Mouse (Mus musculus) fibroblast of lung, adult 2 months (primary cell): Measurements from ENCODE around the gene Map2k6.

Experiments used
- DNase-seq: peaks from one replicate; pipeline ENCODE4 v3.0.0-alpha.2; 2011; ENCODE audit warnings: low read depth

The Map2k6 gene

DNA sequence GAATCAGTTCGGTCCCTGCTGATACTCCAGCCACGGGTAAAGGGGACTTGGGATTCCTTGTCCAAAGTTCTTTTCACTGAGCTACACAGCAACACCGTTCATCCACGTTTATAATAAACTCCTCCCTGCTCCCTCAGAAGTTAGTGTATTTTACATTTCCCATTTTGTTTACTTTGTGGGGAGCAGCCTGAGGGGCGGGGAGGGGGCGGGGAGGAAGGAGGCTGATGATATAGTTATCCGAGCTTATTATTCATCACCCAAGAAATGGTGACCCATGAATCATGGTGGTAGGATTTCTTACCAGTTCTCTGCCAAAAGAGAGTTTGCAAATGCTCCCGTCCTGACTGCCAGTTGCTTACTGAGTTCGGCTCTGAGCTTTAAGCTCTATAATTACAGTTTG lies 6.7 kb downstream of the Map2k6 start:
- DNase-seq = no peak

DNA sequence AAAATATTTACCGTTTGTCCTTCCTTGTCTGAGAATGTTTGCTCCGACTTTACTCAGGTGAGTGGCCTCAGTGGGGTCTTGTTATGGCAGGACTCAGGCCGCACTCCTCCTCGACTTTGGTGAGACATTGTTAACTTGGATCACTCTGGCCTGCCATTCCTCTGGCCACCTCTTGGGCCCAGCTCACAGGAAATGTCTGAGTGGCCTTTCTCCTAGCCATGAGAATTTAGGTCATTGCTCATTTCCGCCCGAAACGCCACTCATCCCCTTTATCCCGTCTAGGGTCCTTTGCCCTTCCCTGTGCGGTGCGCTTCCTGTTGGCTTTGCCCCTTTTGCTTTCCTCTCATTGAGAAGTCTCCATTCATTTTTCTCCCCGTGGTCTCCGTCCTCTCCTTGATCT lies 10.2 kb downstream of the Map2k6 start:
- DNase-seq = no peak

DNA sequence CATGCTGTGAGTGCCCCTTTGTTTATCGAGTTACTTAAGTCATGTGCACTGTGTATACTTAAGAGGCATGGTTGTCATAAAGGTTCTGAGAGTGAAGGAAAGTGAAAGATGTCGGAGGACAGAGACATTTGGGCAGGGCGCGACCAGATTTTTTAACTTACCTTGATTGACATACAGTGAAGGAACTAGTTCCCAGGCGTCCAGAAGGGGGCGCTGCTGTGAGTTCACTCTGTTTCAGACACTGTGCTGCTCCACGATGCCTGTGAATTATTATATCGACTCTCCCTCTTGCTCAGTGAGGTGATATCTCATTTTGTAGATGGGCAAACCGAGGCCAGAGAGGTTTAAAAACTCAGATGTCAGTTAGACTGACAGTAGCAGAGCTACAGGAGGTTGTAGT lies 10.9 kb downstream of the Map2k6 start:
- DNase-seq = no peak

DNA sequence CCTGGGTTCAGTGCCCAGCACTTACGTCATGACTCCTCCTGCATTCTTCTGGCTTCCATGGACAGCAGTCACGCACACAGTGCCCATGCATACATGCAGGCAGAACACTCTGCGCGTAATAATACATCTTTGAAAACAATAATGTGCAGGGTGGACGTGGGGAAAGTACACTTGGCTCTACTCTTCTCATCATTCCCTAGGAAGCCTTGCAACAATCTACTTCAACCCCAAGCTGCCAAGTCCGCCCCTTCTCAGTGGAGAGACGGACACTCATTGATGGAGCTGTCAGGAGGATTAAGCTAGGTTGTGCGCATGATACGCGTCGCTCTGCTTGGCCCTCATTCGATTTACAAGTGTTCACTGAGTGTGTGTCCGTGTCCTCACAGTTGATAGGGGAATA lies 12.7 kb downstream of the Map2k6 start:
- DNase-seq = no peak

DNA sequence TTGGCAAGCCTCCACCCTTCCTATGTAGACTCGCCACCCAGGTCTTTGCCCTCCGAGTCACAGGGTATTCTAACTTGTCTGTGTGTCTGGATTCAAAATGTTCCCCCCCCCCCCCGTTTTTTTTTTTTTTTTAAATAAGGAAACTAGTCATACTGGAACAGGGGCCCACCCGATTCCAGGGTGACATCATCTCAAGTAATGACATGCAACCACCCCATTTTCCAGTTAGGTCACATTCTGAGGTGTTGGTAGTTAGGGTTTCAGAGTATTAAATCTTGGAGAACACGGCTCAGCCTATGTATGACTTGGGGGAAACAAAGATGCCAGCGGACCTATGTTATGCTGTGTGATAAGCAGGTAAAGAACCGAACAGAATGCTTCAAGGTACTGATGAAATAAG lies 15.3 kb downstream of the Map2k6 start:
- DNase-seq = no peak

DNA sequence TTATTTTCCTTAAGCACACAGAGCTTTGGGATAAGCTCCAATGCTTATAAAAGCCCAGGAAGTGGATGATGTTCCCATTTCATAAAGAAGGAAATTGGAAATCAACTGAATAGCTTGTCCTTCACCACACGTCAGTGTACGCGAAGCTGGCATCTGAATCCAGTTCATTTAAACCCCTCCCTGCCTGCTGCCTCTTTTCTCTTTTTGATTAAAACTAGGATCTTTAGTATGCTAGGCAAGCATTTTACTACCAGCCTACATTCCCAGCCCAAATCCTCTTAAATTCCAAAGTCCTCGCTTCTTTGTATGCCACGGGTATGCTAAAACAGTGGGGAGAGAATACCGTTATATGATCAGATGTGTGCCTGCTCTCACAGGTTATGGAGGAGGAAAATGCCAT lies 17.8 kb downstream of the Map2k6 start:
- no peak for DNase-seq

DNA sequence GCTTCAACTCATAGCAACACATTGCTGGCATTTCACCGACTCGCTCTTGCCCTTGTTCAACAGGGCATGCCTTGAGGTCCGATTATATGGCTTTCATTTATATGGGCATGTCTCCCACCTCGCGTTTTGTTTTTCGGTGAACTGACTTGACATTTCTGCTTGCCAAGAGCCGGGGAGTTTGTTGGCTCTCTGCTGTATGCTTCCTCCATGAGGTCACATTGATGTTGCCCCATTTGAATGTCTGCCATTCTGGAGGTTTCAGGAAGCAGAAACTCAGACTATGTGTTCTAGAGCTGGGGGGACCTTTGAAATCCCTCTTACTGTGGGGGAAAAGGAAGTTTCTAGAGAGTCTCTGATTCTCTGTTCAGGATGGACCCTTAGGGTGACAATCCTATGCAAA lies 21.5 kb downstream of the Map2k6 start:
- DNase-seq = peak; percentile 43

DNA sequence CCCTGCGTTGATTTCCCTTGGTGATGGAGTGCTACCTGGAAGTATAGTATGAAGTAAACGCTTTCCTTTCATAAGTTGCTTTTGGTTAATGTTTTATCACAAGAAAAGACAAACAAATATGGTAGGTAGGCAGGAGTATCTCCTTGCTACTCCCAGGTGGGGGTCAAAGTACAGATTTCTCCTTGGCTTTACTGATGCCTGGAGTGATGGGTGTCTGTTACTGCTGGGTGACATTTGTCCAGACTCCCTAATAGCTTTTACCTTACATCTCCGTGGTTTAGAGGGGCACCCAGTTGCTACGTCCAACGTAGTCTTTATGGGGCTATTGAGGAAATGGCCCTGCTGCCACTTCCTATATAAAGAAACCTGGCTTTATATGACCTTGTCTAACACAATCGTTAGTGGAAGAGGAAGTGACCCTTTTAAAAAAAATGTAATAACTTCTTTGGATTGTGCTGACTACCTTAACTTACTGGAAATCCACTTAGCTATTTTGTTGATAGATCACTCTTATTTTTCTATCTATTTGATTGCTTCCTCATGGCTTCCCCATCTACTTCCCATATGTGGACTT lies 27.7 kb downstream of the Map2k6 start:
- no peak for DNase-seq

DNA sequence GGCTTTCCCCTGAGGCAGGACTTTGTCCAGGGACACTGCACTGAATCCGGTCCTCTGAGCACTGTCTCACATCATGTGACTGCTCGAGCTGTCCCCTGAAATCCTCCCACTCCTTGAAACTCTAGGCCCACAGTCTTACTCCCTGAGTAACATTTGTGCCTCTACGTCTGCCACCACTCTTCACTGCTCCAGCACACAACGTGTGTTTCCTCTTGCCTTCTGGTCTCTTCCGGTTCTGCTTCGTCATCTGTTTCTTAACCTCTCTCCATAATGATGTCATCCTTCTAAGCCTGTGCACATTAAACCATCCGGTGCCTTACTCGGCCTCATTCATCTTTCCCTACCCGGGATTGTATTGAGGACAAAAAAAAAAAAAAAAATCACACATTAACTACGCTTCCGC lies 28.2 kb downstream of the Map2k6 start:
- DNase-seq = no peak

DNA sequence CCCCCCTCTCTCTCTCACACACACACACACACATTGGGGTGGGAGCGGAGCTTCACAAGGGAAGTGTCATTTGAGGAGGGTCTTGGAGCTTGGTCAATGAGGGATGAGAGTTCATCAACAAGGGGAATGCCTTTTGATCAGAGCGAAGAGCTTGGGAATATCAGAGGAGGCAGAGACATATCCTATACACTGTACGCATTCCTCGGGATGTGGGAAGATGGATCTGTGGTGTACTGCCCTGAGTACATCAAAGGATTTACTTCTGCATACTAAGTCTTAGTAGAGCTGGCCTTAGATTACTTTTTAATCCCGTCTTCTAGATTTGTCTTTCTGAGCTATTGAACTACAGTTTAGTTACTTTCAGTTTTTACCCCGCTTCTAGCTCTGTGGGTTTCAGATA lies 30.1 kb downstream of the Map2k6 start:
- no peak for DNase-seq

DNA sequence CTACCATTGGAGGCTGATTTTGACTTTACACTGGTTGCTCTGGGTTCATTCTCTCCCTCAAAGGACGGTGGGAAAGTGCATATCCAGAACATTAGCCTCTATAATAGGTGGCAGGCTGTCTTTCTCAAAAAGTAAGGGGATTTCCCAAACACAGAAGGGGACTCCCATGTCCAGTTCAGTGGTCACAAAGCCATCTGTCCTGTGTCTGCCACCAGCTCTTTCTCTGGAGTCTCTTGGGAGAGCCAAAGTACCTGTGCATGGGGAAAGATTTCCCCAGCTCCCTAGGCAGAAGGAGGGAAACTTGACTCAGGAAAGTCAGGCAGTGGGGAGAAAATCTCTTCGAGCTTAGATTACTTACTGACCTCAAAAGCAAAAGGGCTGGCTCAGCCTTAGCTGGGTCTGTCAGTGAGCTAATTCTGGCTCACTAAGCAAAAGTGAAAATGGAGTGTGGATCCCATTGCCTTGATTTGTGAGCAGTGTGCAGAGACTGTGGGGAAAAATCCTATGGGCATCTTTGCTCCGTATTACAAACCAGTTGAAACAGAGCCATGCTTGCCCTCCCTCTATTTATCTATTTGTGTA lies 31.0 kb downstream of the Map2k6 start:
- no peak for DNase-seq

DNA sequence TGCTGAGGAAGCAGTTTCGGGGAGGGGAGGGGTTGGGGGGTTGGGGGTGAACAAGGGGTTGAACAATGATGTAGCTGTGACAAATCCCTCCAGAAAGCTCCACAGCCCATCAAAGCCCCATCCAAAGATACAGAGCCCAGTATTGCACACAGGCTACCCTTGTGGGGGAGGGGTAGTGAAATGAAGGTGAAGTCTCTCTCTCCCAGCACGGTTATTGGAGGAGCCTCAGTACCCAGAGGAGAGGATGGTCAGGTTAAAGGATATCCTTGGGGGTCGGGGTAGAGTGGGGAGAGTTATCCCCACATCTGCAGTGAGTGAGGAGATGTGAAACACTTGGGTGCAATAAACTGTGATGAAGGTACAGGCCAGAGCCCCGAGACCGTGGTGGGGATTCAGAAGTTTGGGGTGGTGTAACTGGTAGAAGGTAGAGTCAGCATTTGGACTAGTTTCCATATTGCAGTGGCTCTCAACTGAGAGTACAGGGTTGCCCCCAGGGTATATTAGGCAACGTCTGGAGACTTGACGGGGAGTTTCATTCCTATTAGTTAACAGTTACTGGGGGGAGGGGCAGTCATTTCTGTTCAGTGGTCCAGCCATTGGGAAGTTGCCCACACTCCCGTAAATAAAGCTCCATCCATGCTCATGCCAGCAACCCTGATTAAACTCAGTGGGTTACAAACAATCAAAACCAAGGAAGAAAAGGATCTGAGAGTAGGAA lies 37.1 kb downstream of the Map2k6 start:
- DNase-seq = no peak

DNA sequence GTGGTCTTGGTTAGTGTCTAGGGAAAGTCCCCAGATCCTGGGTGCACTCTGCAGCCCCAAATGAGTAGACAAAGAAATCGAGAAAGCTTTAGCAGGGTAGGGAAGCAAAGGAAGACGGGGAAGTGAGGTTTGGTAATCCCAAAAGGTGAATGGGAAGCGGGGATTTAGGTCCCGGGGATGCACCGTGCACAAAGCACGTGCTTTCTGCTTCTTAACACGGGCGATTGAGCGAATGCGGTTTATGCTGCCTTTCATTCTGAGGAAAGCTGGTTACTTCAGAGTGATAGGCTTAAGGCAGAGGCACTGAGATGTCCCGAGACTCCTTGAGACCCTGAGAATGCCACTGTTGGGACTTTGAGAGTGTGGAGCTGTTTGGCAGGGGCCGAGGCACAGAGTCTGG lies 38.1 kb downstream of the Map2k6 start:
- no peak for DNase-seq

DNA sequence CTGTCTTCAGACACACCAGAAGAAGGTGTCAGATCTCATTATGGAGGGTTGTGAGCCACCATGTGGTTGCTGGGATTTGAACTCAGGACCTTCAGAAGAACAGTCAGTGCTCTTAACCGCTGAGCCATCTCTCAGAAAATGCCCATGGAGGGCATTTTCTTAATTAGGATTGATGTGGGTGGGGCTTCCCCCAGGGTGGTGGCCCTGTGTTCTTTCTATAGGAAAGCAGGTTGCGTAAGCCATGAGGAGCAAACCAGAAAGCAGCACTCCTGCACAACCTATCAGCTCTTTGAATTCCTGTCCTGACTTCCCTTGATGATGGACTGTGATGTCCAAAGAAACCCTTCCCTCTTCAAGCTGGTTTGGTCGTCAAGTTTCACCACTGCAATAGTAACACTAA lies 39.2 kb downstream of the Map2k6 start:
- no peak for DNase-seq

DNA sequence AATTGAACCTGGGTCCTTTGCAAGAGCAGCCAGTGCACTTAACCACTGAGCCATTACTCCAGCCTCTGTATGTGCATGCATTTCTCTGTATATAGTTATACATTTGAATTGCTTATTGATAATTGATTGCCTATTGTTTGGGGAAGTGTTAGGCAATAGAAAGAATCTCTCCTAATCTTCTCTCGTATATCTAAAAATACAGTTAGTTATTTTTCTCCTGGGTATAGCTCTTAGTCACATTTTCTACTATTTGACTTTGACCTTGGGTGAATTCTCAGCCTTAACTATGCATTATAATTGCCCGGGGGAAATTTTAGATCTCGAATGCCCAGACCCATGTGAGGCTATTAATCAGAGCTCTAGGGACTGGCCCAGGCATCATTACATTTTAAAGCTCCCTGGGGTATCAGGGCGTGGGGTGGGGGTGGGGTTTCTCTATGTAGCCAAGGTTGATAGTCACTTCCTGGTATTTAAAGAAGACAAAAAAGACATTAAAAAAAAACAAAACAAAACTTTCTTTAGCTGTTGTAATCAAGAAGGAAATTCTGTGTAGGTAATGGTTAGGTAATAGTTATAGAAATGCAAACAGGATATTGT lies 39.9 kb downstream of the Map2k6 start:
- DNase-seq = no peak

DNA sequence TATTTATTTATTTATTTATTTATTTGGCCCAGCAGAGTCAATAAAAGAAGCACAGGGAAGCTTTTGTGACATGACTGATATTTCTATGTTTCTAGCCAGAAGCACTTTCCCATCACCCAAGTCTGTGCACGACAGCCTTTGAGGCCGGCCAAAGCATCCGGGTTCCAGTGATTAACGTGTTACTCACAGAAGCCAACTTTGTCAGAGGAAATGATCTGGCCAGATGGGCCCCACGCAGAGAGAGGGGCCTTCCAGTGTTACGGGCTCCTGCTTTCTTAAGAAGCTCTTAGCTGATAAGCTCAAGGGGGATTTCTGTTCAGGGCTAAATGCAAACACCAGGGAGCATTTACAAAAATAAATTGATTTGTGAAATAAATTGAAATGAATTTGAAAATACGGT lies 40.4 kb downstream of the Map2k6 start:
- DNase-seq = no peak

DNA sequence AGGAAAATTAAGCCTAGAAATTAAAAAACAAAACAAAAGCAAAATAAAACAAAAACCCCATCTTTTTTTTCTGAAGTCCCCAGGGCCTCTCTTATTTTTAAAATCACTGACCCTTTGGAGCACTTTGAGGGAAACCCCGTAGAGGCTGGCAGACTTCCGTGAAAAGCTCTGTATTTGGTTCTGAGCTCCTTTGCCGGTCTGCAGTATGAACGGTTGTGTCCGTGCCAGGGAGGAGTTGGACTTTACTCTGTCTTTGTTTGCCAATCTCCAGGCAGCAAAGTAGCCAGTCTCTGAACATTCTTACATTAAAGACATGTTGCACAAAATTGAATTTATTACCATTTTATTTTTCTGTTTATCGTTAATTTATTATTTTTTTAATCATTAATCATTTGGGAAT lies 45.7 kb downstream of the Map2k6 start:
- no peak for DNase-seq

DNA sequence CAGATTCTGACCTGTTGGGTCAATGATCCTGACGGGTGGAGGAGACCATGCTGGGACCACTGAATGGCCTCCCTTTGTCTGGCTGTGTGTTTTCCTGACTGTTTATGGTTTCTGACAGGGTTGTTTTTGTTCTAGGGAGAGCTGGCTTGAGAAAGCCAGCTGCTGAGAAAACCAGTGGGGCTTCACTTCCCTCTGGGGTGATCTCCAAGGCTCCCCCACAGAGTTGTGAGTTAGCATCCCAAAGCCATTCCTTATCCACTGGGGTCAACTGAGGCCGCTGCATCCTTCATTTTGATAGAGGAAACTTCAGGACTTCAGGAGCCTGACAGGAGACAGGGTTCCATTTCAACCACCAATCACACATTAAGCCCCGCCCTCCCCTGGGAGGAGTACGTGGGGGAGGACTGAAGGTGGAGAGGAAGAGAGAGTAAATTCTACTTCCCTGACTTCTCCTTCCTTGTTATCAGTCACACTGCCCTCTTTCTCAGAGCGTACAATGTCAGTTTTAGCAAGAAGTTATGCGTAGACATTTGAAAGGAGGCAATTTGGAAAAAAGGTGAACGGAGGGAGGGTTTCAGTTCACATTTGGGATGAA lies 49.3 kb downstream of the Map2k6 start:
- no peak for DNase-seq

DNA sequence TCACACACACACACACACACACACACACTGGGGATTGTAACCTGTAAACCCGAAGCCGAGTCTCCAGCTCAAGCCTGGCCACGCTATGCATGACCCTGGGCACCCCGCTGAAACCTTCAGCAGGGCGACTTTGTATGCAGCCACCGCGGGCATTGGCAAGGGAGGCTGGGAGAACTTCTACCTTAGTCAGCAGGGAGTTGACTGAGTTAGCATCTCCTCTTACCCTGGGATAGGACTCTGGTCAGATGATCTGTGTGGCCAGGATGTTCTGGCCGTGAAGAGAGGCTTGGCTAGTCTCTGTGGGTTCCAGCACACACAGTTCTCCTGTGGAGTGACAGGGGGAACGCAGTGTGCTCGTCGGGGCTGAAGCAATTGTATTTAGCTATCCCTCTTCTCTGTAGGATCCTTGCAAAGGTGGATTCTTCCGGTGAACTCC lies 49.8 kb downstream of the Map2k6 start:
- DNase-seq = no peak

DNA sequence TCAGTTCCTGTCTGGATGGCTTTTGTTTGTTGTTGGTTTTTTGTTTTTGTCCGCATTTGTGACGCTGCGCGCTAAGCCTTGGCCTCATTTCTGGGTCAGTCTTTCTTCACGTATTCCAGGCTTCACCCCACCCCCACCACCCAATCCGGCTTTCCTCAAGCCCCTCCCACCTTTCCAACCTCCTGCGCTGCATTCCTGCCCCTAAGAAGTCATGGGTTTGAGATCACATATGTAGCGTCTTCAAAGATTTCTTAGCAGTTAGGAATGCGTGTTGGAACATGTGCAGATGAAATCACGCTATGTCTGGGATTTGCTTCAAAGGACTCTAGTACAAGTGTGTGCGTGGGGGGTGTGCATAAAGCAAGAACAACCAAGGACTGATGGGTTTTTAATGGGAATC lies 50.3 kb downstream of the Map2k6 start:
- no peak for DNase-seq

DNA sequence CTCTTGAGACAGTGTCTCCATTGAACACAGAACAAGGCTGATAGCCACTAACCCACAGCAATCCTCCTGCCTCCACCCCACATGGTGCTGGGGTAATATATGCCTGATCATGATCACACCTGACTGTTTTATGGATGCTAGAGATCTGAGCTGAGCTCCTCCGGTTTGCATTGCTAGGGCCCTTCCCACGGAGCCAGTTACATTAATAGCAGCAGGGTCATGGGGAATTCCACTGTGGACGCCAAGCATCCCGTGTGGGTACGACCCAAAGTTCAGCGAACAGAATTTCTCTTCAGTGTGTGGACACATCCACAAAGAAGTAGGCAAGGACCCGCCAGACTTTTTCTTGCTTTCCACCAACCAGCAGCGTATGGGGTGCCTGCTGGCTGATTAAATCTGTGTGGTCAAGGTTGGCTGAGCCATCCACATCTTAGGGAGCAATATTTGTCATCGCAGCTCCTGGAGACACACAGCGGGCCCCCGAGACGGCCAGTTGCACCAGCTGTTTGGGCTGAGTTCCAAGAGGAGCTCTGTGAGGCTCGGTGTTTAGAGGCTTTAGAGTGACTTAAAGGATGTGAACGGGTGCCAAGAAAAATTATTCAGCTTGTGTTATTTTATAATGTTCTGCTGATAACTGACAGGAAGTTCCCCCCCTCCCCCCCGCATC lies 51.3 kb downstream of the Map2k6 start:
- no peak for DNase-seq

DNA sequence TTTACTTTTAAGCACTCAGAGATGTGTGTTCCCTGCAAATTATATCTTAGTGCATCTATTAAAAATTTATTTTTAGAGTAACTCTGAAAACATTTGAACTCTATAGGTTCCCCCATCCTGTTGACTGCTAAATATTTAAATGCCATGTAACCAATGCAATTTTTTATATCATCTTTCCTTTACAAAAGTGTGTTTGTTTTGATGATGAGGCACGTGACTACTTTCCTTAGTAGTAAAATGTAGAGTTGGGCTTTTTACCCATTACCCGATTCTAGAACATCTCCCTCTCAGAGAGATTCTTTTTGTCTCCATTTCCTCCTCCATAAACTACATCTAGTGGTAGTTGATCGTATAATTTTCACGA lies 51.8 kb downstream of the Map2k6 start:
- DNase-seq = no peak

DNA sequence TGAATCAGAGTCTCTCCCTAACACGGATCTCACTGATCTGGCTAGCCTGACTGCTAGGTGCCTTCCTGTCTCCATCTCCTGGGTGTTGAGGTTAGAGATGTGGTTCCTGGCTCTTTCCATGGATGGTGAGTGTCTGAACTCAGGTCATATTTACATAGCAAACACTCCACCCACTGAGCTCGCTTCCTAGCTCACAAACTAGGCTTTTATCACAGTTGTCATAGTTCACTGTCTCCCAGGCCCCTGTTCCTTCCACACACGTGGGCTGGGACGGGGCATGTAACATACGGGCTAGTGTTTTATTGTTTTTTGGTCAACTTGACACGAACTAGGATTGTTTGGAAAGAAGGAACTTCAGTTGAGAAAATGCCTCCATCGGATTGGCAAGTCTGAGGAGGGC lies 52.7 kb downstream of the Map2k6 start:
- no peak for DNase-seq
